Mouse (Mus musculus) ES-Bruce4 (cell line): ENCODE results near the gene Zbtb18. TPM values are rescaled to one million over a fixed set of nuclear protein-coding genes. Genes with fewer than 3 reads are reported as not detected.

Experiments used
- H3K27ac ChIP-seq: 2 replicates; pipeline ENCODE4 v1.5.1; 2012; ENCODE audit warnings: low read length, inconsistent platforms; ENCODE audit not compliant: insufficient read depth
- H3K27me3 ChIP-seq: 2 replicates; pipeline ENCODE4 v1.6.1; 2012; ENCODE audit warnings: mild to moderate bottlenecking, low read length, inconsistent platforms; ENCODE audit not compliant: control insufficient read depth, poor library complexity, insufficient read depth, severe bottlenecking
- H3K36me3 ChIP-seq: 2 replicates; pipeline ENCODE4 v1.6.1; 2012; ENCODE audit warnings: inconsistent platforms, mild to moderate bottlenecking, low read length, moderate library complexity; ENCODE audit not compliant: control insufficient read depth, poor library complexity, insufficient read depth, severe bottlenecking
- H3K4me1 ChIP-seq: one replicate; pipeline ENCODE4 v1.8.1; 2011; ENCODE audit warnings: low read length; ENCODE audit not compliant: control insufficient read depth, insufficient read depth
- H3K4me3 ChIP-seq: 2 replicates; pipeline ENCODE4 v1.5.1; 2011; ENCODE audit warnings: low read depth, mild to moderate bottlenecking, low read length
- H3K9ac ChIP-seq: 2 replicates; pipeline ENCODE4 v1.6.1; 2012; ENCODE audit warnings: low read depth, mild to moderate bottlenecking, inconsistent platforms; ENCODE audit not compliant: poor library complexity, severe bottlenecking
- H3K9me3 ChIP-seq: replicated peaks from 2 replicates; pipeline ENCODE4 v1.6.1; 2012; ENCODE audit warnings: mild to moderate bottlenecking, low read length, inconsistent platforms; ENCODE audit not compliant: control insufficient read depth, poor library complexity, insufficient read depth, severe bottlenecking
- CTCF ChIP-seq: IDR thresholded peaks from one replicate; pipeline ENCODE4 v1.8.1; 2011; ENCODE audit warnings: low read depth, low read length
- EP300 ChIP-seq: IDR thresholded peaks from 2 replicates; pipeline ENCODE4 v1.6.1; 2011; ENCODE audit warnings: low read depth, low read length; ENCODE audit not compliant: insufficient read depth
- POLR2A ChIP-seq: IDR thresholded peaks from one replicate; pipeline ENCODE4 v1.8.1; 2011; ENCODE audit warnings: low read length; ENCODE audit not compliant: insufficient read depth
- polyA plus RNA-seq: library from polyadenylated mRNA; stranded (reverse); fragments of >200 nt; gene quantifications from 2 replicates; pipeline ENCODE4 v1.2.4, GENCODE M21; 2011; ENCODE audit warnings: low read depth; ENCODE audit not compliant: missing spikeins, insufficient read depth, insufficient read length

Zbtb18 gene
- polyA plus RNA-seq, 1 experiment, result 21.3 TPM

- Histone ChIP-seq H3K36me3 (no peaks in the 10 kb centered on the region), H3K27me3 (peaks cover 4% of the 10 kb centered on the region; the same call in 1 of the 2 replicates), H3K9me3 (no peaks in the 10 kb centered on the region), H3K4me3 (no peak overlapping the region), H3K4me1 (no peaks in the 10 kb centered on the region), H3K27ac (no peak overlapping the region), H3K9ac (no peak overlapping the region)
- TF ChIP-seq POLR2A (no peak), CTCF (no peak), EP300 (no peak)
Measured at GRCm38 (mm10) chr1:177459536-177459935, 17.4 kb downstream of the Zbtb18 start.

- H3K36me3 ChIP-seq, result no peaks in the 10 kb centered on the region
- H3K4me3 ChIP-seq, result no peak overlapping the region
- H3K4me1 ChIP-seq, result no peaks in the 10 kb centered on the region
- no peak overlapping the region for H3K27ac ChIP-seq
- TF ChIP-seq POLR2A (no peak), CTCF (no peak), EP300 (no peak)
- no peak overlapping the region for H3K9ac ChIP-seq
- H3K9me3 ChIP-seq, result no peaks in the 10 kb centered on the region; the same call in 1 of the 2 replicates
- no peaks in the 10 kb centered on the region for H3K27me3 ChIP-seq
Measured at GRCm38 (mm10) chr1:177467150-177467549, 25.0 kb downstream of the Zbtb18 start.

GRCm38 (mm10) chr1:177468436-177468835 is 26.3 kb downstream of the Zbtb18 start:
- Histone ChIP-seq H3K36me3 (no peaks in the 10 kb centered on the region), H3K27me3 (no peaks in the 10 kb centered on the region), H3K4me3 (no peak overlapping the region), H3K27ac (no peak overlapping the region), H3K4me1 (no peaks in the 10 kb centered on the region), H3K9ac (no peak overlapping the region), H3K9me3 (no peaks in the 10 kb centered on the region; the same call in 1 of the 2 replicates)
- TF ChIP-seq CTCF, result no peak
- TF ChIP-seq EP300, result no peak
- no peak for TF ChIP-seq POLR2A

- no peaks in the 10 kb centered on the region; the same call in 1 of the 2 replicates for H3K9me3 ChIP-seq
Measured at GRCm38 (mm10) chr1:177470091-177470490, 27.9 kb downstream of the Zbtb18 start.

GRCm38 (mm10) chr1:177470951-177471350 is 28.8 kb downstream of the Zbtb18 start:
- Histone ChIP-seq H3K36me3 (no peaks in the 10 kb centered on the region), H3K9ac (no peak overlapping the region), H3K9me3 (no peaks in the 10 kb centered on the region; the same call in 1 of the 2 replicates), H3K4me3 (no peak overlapping the region), H3K27me3 (no peaks in the 10 kb centered on the region), H3K4me1 (no peaks in the 10 kb centered on the region), H3K27ac (no peak overlapping the region)
- TF ChIP-seq EP300 (no peak), POLR2A (no peak), CTCF (no peak)

More at GRCm38 (mm10) chr1:177470091-177470490, 27.9 kb downstream of the Zbtb18 start:
- Histone ChIP-seq H3K36me3 (no peaks in the 10 kb centered on the region), H3K4me3 (no peak overlapping the region), H3K27ac (no peak overlapping the region), H3K9ac (no peak overlapping the region), H3K4me1 (no peaks in the 10 kb centered on the region), H3K27me3 (no peaks in the 10 kb centered on the region)
- TF ChIP-seq CTCF (no peak), EP300 (no peak), POLR2A (no peak)

GRCm38 (mm10) chr1:177475542-177476197 is 33.5 kb downstream of the Zbtb18 start:
- no peaks in the 10 kb centered on the region for H3K27me3 ChIP-seq
- H3K9ac ChIP-seq, result no peak overlapping the region
- H3K36me3 ChIP-seq, result no peaks in the 10 kb centered on the region
- no peaks in the 10 kb centered on the region for H3K4me1 ChIP-seq
- H3K9me3 ChIP-seq, result no peaks in the 10 kb centered on the region; the same call in 1 of the 2 replicates
- TF ChIP-seq POLR2A (no peak), EP300 (no peak), CTCF (no peak)
- no peak overlapping the region for H3K4me3 ChIP-seq
- H3K27ac ChIP-seq, result no peak overlapping the region
